Mouse (Mus musculus) MEL (cell line): ENCODE results near the gene Rap1b. TPM values are rescaled to one million over a fixed set of nuclear protein-coding genes. Genes with fewer than 3 reads are reported as not detected.
A peak's percentile ranks its signal among the peaks of the same experiment; 100 is the strongest.

Experiments used
- DNase-seq: peaks from one replicate; pipeline ENCODE4 v3.0.0; 2011; ENCODE audit warnings: low read depth, low spot score
- H3K27ac ChIP-seq: 2 replicates; pipeline ENCODE4 v1.5.1; 2012; ENCODE audit warnings: low read depth, mild to moderate bottlenecking, control low read depth, low read length, moderate library complexity; ENCODE audit not compliant: control insufficient read depth
- H3K27me3 ChIP-seq, 2 experiments: fragments of 150-350 bp in 1 of 2; sonication (generic) in 1 of 2; 2 replicates each; pipeline ENCODE4 v1.6.1; 2012; ENCODE audit warnings: low read length in 2 of 2, mild to moderate bottlenecking in 2 of 2, improper control_type of control experiment in 1 of 2, moderate library complexity in 1 of 2; ENCODE audit not compliant: insufficient read depth in 2 of 2, control insufficient read depth in 1 of 2
- H3K36me3 ChIP-seq, 2 experiments: 2 replicates each; pipeline ENCODE4 v1.6.1; 2012 to 2014; ENCODE audit warnings: low read length in 2 of 2, improper control_type of control experiment in 1 of 2, inconsistent platforms in 1 of 2, mild to moderate bottlenecking in 1 of 2; ENCODE audit not compliant: insufficient read depth in 2 of 2, control insufficient read depth in 1 of 2
- H3K4me1 ChIP-seq, 2 experiments: fragments of 150-350 bp in 1 of 2; sonication (generic) in 1 of 2; 2 replicates each; pipeline ENCODE4 v1.6.1; 2012; ENCODE audit warnings: low read length in 2 of 2, improper control_type of control experiment in 1 of 2, mild to moderate bottlenecking in 1 of 2; ENCODE audit not compliant: insufficient read depth in 2 of 2, control insufficient read depth in 1 of 2
- H3K4me3 ChIP-seq, 2 experiments: fragments of 150-350 bp in 1 of 2; sonication (generic) in 1 of 2; 2 replicates each; pipeline ENCODE4 v1.5.1; 2012; ENCODE audit warnings: low read depth in 2 of 2, low read length in 2 of 2, mild to moderate bottlenecking in 2 of 2, moderate library complexity in 2 of 2, control low read depth in 1 of 2, improper control_type of control experiment in 1 of 2; ENCODE audit not compliant: control insufficient read depth in 1 of 2, insufficient read depth in 1 of 2
- H3K79me2 ChIP-seq: 2 replicates; pipeline ENCODE4 v1.6.1; 2012; ENCODE audit warnings: mild to moderate bottlenecking, low read length, moderate library complexity; ENCODE audit not compliant: control insufficient read depth, poor library complexity, insufficient read depth
- H3K9ac ChIP-seq: 2 replicates; pipeline ENCODE4 v1.6.1; 2012; ENCODE audit warnings: low read depth, mild to moderate bottlenecking, control low read depth, low read length, moderate library complexity; ENCODE audit not compliant: control insufficient read depth, poor library complexity, severe bottlenecking
- H3K9me3 ChIP-seq: fragments of 150-350 bp; sonication (generic); replicated peaks from 2 replicates; pipeline ENCODE4 v1.6.1; 2012; ENCODE audit warnings: mild to moderate bottlenecking, low read length, improper control_type of control experiment, moderate library complexity; ENCODE audit not compliant: insufficient read depth
- BHLHE40 ChIP-seq: IDR thresholded peaks from 2 replicates; pipeline ENCODE4 v1.6.1; 2012; ENCODE audit warnings: low read depth, mild to moderate bottlenecking, inconsistent platforms, low read length, improper control_type of control experiment, borderline replicate concordance
- CHD2 ChIP-seq: IDR thresholded peaks from 2 replicates; pipeline ENCODE4 v1.6.1; 2011; ENCODE audit warnings: low read length, improper control_type of control experiment
- ELF1 ChIP-seq: IDR thresholded peaks from 2 replicates; pipeline ENCODE4 v1.6.1; 2014; ENCODE audit warnings: low read depth, mild to moderate bottlenecking, inconsistent platforms, low read length, improper control_type of control experiment, moderate library complexity
- EP300 ChIP-seq, 2 experiments: IDR thresholded peaks; 2 replicates each; pipeline ENCODE4 v1.6.1; 2011; ENCODE audit warnings: improper control_type of control experiment in 2 of 2, low read length in 2 of 2, low read depth in 1 of 2, mild to moderate bottlenecking in 1 of 2
- GABPA ChIP-seq: IDR thresholded peaks from 2 replicates; pipeline ENCODE4 v1.6.1; 2012; ENCODE audit warnings: low read depth, mild to moderate bottlenecking, inconsistent platforms, low read length, improper control_type of control experiment, moderate library complexity
- GATA1 ChIP-seq: IDR thresholded peaks from 2 replicates; pipeline ENCODE4 v1.6.1; 2011; ENCODE audit warnings: low read depth, low read length, improper control_type of control experiment
- HCFC1 ChIP-seq: IDR thresholded peaks from 2 replicates; pipeline ENCODE4 v1.6.1; 2012; ENCODE audit warnings: low read depth, mild to moderate bottlenecking, inconsistent platforms, low read length, improper control_type of control experiment, moderate library complexity
- MAFK ChIP-seq: IDR thresholded peaks from 2 replicates; pipeline ENCODE4 v1.6.1; 2011; ENCODE audit warnings: low read depth, mild to moderate bottlenecking, low read length, improper control_type of control experiment, borderline replicate concordance
- MAX ChIP-seq: IDR thresholded peaks from 2 replicates; pipeline ENCODE4 v1.6.1; 2011; ENCODE audit warnings: low read length, improper control_type of control experiment
- MEF2A ChIP-seq: IDR thresholded peaks from 2 replicates; pipeline ENCODE4 v1.6.1; 2014; ENCODE audit warnings: low read depth, mild to moderate bottlenecking, inconsistent platforms, low read length, improper control_type of control experiment; ENCODE audit not compliant: poor library complexity, insufficient replicate concordance, severe bottlenecking; ENCODE audit errors: extremely low read depth
- MXI1 ChIP-seq: IDR thresholded peaks from 2 replicates; pipeline ENCODE4 v1.6.1; 2011; ENCODE audit warnings: mild to moderate bottlenecking, low read depth, low read length, improper control_type of control experiment
- MYB ChIP-seq: IDR thresholded peaks from 2 replicates; pipeline ENCODE4 v1.6.1; 2011; ENCODE audit warnings: mild to moderate bottlenecking, low read depth, low read length, improper control_type of control experiment
- MYC ChIP-seq: IDR thresholded peaks from 2 replicates; pipeline ENCODE4 v1.6.1; 2011; ENCODE audit warnings: low read depth, mild to moderate bottlenecking, low read length, improper control_type of control experiment, moderate library complexity
- NRF1 ChIP-seq: IDR thresholded peaks from 2 replicates; pipeline ENCODE4 v1.6.1; 2014; ENCODE audit warnings: low read depth, mild to moderate bottlenecking, inconsistent platforms, low read length, improper control_type of control experiment, moderate library complexity; ENCODE audit not compliant: poor library complexity, insufficient read depth, severe bottlenecking
- POLR2AphosphoS2 ChIP-seq: IDR thresholded peaks from 2 replicates; pipeline ENCODE4 v1.6.1; 2011; ENCODE audit warnings: low read length, improper control_type of control experiment
- POLR2AphosphoS5 ChIP-seq: IDR thresholded peaks from 2 replicates; pipeline ENCODE4 v1.6.1; 2012; ENCODE audit warnings: low read depth, borderline replicate concordance, mild to moderate bottlenecking, inconsistent platforms, low read length, moderate library complexity, mixed read lengths
- RAD21 ChIP-seq: IDR thresholded peaks from 2 replicates; pipeline ENCODE4 v1.6.1; 2011; ENCODE audit warnings: mild to moderate bottlenecking, low read depth, low read length, improper control_type of control experiment
- TAL1 ChIP-seq: IDR thresholded peaks from 2 replicates; pipeline ENCODE4 v1.6.1; 2012; ENCODE audit warnings: mild to moderate bottlenecking, inconsistent platforms, low read length, moderate library complexity, mixed read lengths
- UBTF ChIP-seq: IDR thresholded peaks from 2 replicates; pipeline ENCODE4 v1.6.1; 2012; ENCODE audit warnings: low read depth, mild to moderate bottlenecking, inconsistent platforms, low read length, improper control_type of control experiment, moderate library complexity, borderline replicate concordance; ENCODE audit not compliant: insufficient read depth
- ZKSCAN1 ChIP-seq: IDR thresholded peaks from 2 replicates; pipeline ENCODE4 v1.6.1; 2012; ENCODE audit warnings: low read depth, mild to moderate bottlenecking, inconsistent platforms, low read length, improper control_type of control experiment, moderate library complexity
- ZMIZ1 ChIP-seq: IDR thresholded peaks from 2 replicates; pipeline ENCODE4 v1.6.1; 2012; ENCODE audit warnings: low read depth, mild to moderate bottlenecking, inconsistent platforms, low read length, improper control_type of control experiment, moderate library complexity
- ZNF384 ChIP-seq: IDR thresholded peaks from 2 replicates; pipeline ENCODE4 v1.6.1; 2012; ENCODE audit warnings: low read depth, mild to moderate bottlenecking, inconsistent platforms, low read length, improper control_type of control experiment
- polyA plus RNA-seq, 2 experiments: library from polyadenylated mRNA; stranded (reverse) in 1 of 2; unstranded in 1 of 2; fragments of >175 nt in 1 of 2; fragments of >200 nt in 1 of 2; gene quantifications; 2 replicates each; pipeline versions ENCODE4 v1.2.1 to v1.2.4; 2012; ENCODE audit warnings: low replicate concordance in 2 of 2, low read depth in 1 of 2; ENCODE audit not compliant: insufficient read length in 2 of 2, insufficient read depth in 1 of 2, missing spikeins in 1 of 2
- total RNA-seq: library from RNA; depleted of rRNA; stranded (reverse); fragments of 300-350 nt; gene quantifications from 2 replicates; pipeline ENCODE4 v1.2.3, GENCODE M21; 2012

The Rap1b gene
- total and polyA plus RNA-seq, 3 experiments: 42.3 to 89.1 (median 83.3) TPM

DNA sequence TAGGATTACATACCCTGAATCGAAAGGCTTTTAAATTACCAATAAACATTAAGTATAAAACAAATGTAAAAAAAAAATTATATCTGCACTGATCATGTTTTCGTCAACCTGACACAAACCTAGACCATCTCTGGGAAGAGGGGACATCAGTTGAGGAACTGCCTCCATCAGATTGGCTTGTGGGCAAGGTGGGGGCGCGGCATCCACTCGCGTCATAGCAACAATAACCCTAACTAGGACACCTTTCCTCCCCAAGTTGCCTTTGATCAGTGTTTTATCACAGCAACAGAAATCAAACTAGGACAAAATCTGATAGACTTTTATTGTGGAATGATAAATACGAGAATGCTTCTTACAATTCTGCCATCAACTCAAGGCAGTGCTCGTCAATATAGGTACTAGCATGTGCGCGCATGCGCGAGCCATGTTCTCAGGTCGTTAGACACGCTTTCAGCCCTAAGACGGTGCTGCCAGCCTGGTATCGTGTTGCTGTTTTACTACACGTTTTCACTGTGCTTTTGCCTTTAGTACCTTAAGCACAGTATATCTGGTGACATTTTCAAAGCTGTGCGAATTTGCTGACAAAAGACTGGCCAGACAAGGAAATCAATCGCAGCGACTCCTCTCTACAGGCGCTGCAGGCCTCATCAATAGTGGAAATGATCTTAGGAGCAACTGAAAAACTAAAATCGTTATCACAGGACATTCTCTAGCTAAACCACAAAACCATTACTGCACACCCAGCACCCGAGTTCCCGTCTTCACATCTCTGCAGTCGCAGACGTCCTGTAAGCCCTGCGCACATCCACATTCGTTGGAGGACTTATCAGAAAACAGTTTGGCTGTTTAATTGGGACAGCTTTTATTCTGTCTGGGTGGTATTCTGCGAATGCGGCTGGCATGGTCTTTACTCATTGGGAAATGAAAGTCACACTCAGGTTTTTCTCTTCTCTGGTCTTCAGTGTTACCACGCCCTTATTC is 41.7 kb downstream of the Rap1b start (continued):
- TF ChIP-seq ZNF384 (no peak), MAFK (no peak), ZKSCAN1 (no peak), MYB (peak; percentile 72), UBTF (no peak), HCFC1 (peak; percentile 11; the same call in 1 of the 2 replicates), EP300 (IDR thresholded peaks at IDR 0.05; ENCODE audit: low read depth in 1 of 2, low read length in 2 of 2) (peak; percentile 12 to 74; a peak in 2 of 4 replicates), BHLHE40 (peak; percentile 34; the same call in 1 of the 2 replicates), POLR2AphosphoS5 (no peak), GATA1 (no peak), MYC (peak; percentile 78; the same call in 1 of the 2 replicates), ELF1 (no peak), MXI1 (peak; percentile 83), NRF1 (peak; percentile 83), MEF2A (no peak), TAL1 (peak; percentile 22; the same call in 1 of the 2 replicates), MAX (peak; percentile 87), CHD2 (no peak), ZMIZ1 (no peak), POLR2AphosphoS2 (no peak), RAD21 (no peak), GABPA (no peak)
- TF ChIP-seq, all 39 proteins: peak for 16

DNA sequence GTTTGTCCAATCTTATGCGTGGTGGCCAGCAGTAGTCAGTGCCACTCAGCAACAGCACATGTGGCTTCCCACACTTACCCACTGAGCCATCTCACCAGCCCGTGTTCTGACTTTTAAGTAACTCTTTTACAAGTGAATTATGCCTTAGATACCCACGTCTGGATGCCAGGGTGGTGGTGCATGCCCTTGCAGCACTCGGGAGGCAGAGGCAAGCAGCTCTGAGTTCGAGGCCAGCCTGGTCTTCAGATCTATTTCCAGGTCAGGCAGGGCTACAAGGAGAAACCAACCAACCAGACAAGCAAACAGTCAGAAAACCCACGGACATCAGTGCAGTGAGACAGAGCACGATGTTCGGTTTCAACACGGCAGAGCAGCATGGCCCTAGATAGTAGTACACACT is 43.9 kb downstream of the Rap1b start:
- Histone ChIP-seq H3K4me3 (no peak overlapping the region), H3K79me2 (no peaks in the 10 kb centered on the region; the same call in 1 of the 2 replicates), H3K27me3 (no peaks in the 10 kb centered on the region), H3K27ac (no peak overlapping the region), H3K9ac (no peak overlapping the region), H3K9me3 (no peaks in the 10 kb centered on the region), H3K36me3 (peaks cover 0 to 12% of the 10 kb centered on the region in 2 experiments; a peak in 2 of 4 replicates), H3K4me1 (peaks cover 0 to 14% of the 10 kb centered on the region in 2 experiments; a peak in 2 of 4 replicates)
- TF ChIP-seq BHLHE40: no peak
- no peak for DNase-seq
